Mouse (Mus musculus) C2C12 (cell line): ENCODE results near the gene Tvp23b. TPM values are rescaled to one million over a fixed set of nuclear protein-coding genes. Genes with fewer than 3 reads are reported as not detected.

Experiments
- H3K27me3 ChIP-seq: one replicate; pipeline ENCODE4 v1.6.1; 2011; ENCODE audit not compliant: control insufficient read depth, insufficient read depth, insufficient read length
- H3K36me3 ChIP-seq: one replicate; pipeline ENCODE4 v1.6.1; 2011; ENCODE audit not compliant: control insufficient read depth, insufficient read depth
- H3K4me3 ChIP-seq: one replicate; pipeline ENCODE4 v1.5.1; 2011; ENCODE audit warnings: mild to moderate bottlenecking, control low read depth; ENCODE audit not compliant: poor library complexity, insufficient read depth, severe bottlenecking
- H3K79me2 ChIP-seq: one replicate; pipeline ENCODE4 v1.6.1; 2011; ENCODE audit not compliant: control insufficient read depth, insufficient read depth
- H3K79me3 ChIP-seq: one replicate; pipeline ENCODE4 v1.6.1; 2011; ENCODE audit warnings: low read depth, control low read depth
- H3ac ChIP-seq: one replicate; pipeline ENCODE3; 2011; ENCODE audit warnings: low read depth; ENCODE audit not compliant: control insufficient read depth, insufficient read length
- CEBPB ChIP-seq: IDR thresholded peaks from one replicate; pipeline ENCODE4 v1.6.1; 2011; ENCODE audit warnings: low read depth, mild to moderate bottlenecking, control low read depth, moderate library complexity
- CTCF ChIP-seq: IDR thresholded peaks from one replicate; pipeline ENCODE4 v1.5.1; 2011; ENCODE audit not compliant: control insufficient read depth, insufficient read depth, insufficient read length
- FOSL1 ChIP-seq: IDR thresholded peaks from one replicate; pipeline ENCODE4 v1.8.0; 2011; ENCODE audit warnings: mild to moderate bottlenecking, low read length; ENCODE audit not compliant: poor library complexity, insufficient read depth, severe bottlenecking
- MAX ChIP-seq: IDR thresholded peaks from one replicate; pipeline ENCODE4 v1.6.1; 2011; ENCODE audit warnings: mild to moderate bottlenecking, control low read depth
- MYOD1 ChIP-seq: IDR thresholded peaks from one replicate; pipeline ENCODE4 v1.6.1; 2011; ENCODE audit warnings: low read depth; ENCODE audit not compliant: control insufficient read depth, insufficient read length
- MYOG ChIP-seq: IDR thresholded peaks from one replicate; pipeline ENCODE4 v1.6.1; 2011; ENCODE audit not compliant: control insufficient read depth, insufficient read length; ENCODE audit errors: extremely low read depth
- USF1 ChIP-seq: IDR thresholded peaks from one replicate; pipeline ENCODE4 v1.6.1; 2011; ENCODE audit warnings: low read depth, mild to moderate bottlenecking, control low read depth, moderate library complexity
- polyA plus RNA-seq: library from polyadenylated mRNA; unstranded; fragments of >200 nt; fragmentation: generic; extraction: Trizol; gene quantifications from one replicate; pipeline ENCODE4 v1.2.1, GENCODE M21; 2012; ENCODE audit warnings: missing spikeins

Gene Tvp23b
- polyA plus RNA-seq, 1 experiment, result 13.7 TPM

DNA sequence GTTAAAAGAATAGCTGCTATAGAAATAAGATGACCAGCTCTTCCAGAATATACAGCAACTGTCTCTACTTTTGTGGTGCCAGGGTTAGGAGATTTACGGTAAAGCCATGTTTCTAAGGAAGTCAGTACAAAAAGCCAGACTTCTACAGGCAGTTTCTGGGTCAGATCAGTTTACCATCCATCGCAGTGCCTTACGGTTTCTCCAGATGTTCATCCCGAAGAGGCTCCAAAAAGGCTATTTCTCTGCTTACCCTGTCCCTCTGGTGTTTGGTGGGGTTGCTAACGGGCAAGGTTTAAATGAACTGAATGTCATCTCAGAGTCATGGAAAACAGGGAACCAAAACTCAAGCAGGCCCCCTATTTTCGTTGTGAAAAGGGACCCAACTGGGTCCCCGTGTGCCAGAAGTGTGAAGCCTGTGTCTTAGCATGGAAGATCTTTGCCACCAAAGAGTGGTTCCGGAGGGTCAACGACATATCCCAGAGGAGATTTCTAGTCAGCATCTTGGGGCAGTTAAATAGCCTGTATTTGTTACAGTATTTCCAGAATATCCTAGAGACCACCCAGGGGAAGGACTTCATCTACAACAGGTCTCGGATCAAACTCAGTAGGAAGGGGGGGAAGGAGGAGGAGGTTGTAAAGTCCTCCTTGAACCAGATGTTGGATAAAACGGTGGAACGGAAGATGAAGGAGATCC is 32.1 kb upstream of the Tvp23b start, which contains the start of gene Fbxw10:
Gene Fbxw10, plus strand, starts transcription at position 109 of the 694 bp plus-strand sequence.
- no peak for TF ChIP-seq USF1
- TF ChIP-seq CEBPB, result no peak
- no peak for TF ChIP-seq MYOD1
- no peak for TF ChIP-seq CTCF
- TF ChIP-seq FOSL1, result no peak
- TF ChIP-seq MAX, result no peak
- TF ChIP-seq MYOG, result no peak
- H3K79me2 ChIP-seq, result no peaks in the 10 kb centered on the region
- no peak within 1 kb of the TSS for H3K4me3 ChIP-seq
- H3K79me3 ChIP-seq, result no peaks in the 10 kb centered on the region
- no peaks in the 10 kb centered on the region for H3K27me3 ChIP-seq
- no peak within 1 kb of the TSS for H3ac ChIP-seq
- H3K36me3 ChIP-seq, result peaks cover 4% of the 10 kb centered on the region

DNA sequence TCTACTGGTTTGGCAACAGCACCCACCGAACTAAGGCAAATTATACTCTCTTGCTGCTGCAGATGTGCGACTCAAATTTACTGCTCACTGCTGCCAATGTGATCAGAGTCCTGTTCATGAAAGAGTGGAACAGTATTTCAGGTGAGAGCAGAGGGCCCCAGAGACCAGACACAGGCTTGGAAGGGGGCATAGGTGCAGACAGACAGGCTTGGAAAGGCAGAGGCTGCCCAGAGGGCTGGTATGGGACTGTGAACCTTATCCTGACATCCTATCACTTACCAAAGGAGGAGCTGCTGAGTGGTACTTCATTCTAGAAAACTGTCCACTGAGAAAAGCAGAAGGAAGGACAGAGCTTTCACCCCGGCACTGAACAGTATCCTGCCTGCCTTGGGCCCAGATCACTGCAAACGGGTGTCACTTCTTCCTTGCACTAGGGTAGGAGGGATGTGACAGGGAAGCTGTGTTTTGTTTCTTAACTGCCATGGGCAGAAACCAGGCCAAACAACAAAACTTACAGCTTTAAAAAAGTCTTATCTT is 31.5 kb upstream of the Tvp23b start:
- Histone ChIP-seq H3K4me3 (no peak overlapping the region), H3K79me3 (no peaks in the 10 kb centered on the region), H3ac (no peak overlapping the region), H3K36me3 (no peaks in the 10 kb centered on the region), H3K27me3 (no peaks in the 10 kb centered on the region), H3K79me2 (no peaks in the 10 kb centered on the region)
- no peak for TF ChIP-seq USF1
- no peak for TF ChIP-seq MAX
- TF ChIP-seq FOSL1, result no peak
- TF ChIP-seq MYOG, result no peak
- TF ChIP-seq CTCF, result no peak
- TF ChIP-seq MYOD1, result no peak
- no peak for TF ChIP-seq CEBPB

DNA sequence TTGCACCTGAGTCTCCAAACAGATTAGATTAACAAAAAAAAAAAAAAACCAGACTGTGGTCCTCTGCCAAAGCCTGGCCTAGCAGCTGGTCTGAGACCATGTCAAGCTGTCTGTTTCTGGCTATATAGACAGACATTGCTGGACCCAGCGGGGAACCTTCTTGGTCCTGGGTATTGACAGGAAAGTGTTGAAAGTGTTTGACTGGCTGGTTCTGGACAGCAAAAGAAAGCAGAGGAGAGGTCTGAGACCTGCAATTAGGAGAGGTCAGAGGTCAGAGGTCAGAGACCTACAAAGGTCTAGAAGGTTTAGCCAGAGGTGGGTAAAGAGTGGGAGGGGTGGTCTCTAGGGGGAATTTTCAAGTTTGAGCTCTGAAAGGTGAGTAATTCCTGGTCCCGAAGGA is 31.0 kb upstream of the Tvp23b start:
- TF ChIP-seq FOSL1 (no peak), CEBPB (no peak), MYOD1 (no peak), CTCF (no peak), USF1 (no peak)
- H3ac ChIP-seq, result no peak overlapping the region
- H3K27me3 ChIP-seq, result no peaks in the 10 kb centered on the region
- no peaks in the 10 kb centered on the region for H3K79me2 ChIP-seq
- no peaks in the 10 kb centered on the region for H3K79me3 ChIP-seq
- no peak overlapping the region for H3K4me3 ChIP-seq
- no peaks in the 10 kb centered on the region for H3K36me3 ChIP-seq

DNA sequence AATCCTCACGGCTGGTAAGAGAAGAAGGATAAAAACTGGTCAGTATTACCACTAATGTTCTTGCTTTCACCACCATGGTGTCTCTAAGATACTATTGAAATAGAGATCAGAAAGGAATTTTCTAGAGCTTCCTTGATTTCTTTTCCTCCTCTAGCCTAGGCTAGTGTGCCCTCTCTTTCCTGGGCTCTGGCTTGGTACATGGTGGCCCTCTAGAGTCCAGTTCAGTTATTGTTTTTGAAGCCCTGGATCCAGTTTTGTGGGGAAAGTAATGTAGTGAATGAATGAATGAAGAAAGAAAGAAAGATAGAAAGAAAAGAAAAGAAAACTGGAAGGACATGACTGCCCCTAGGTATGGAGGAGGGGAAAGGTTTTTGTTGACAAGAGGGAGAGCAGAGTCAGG is 28.1 kb upstream of the Tvp23b start:
- Histone ChIP-seq H3K79me2 (no peaks in the 10 kb centered on the region), H3K4me3 (no peak overlapping the region), H3K36me3 (no peaks in the 10 kb centered on the region), H3ac (no peak overlapping the region), H3K79me3 (no peaks in the 10 kb centered on the region), H3K27me3 (peaks cover 12% of the 10 kb centered on the region)
- TF ChIP-seq CTCF (peak; percentile 3), FOSL1 (no peak)

DNA sequence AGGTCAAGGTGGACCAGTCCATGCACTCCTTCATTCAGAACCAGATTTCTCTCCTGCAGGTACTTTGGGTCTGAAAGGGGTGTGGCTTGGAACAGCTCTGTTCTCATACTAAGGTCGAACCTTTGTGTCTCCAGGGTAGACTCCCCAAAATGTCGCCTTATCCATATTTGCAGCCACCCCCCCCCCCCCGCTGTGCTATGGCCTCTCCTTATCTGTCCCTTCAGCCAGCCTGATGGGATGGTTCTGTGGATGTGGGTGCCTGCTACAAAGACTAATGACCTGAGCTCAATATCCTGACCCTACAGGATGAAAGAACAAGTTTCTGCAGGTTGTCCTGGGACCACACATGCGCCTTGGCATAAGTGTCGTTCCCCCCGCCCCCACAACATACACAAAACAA is 25.9 kb upstream of the Tvp23b start:
- Histone ChIP-seq H3K4me3 (no peak overlapping the region), H3K79me2 (no peaks in the 10 kb centered on the region), H3ac (no peak overlapping the region), H3K36me3 (no peaks in the 10 kb centered on the region), H3K79me3 (no peaks in the 10 kb centered on the region), H3K27me3 (peaks cover 22% of the 10 kb centered on the region)
- no peak for TF ChIP-seq MYOD1
- TF ChIP-seq CEBPB, result no peak
- TF ChIP-seq MAX, result no peak
- no peak for TF ChIP-seq USF1

DNA sequence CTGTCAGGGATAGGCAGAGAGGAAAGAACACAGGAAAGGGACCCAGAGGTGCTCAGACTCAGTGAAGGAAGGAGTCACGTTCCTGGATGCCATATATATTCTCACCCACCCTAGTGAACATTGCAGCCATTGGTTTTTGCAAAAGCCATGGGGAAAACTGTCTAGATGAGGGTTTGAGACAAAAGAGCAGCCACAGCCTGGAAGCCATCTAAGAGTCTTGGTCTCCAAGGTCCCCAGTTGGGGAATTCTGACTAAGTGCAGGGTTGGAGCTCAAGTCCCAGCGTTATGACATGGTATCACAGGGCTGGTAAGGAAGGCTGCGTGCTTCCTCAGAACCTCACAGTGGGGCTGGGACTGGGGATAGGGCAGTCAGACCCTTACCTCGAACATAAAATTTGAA is 13.7 kb upstream of the Tvp23b start:
- Histone ChIP-seq H3K79me2 (no peaks in the 10 kb centered on the region), H3K27me3 (peaks cover 14% of the 10 kb centered on the region), H3ac (no peak overlapping the region), H3K4me3 (no peak overlapping the region), H3K79me3 (no peaks in the 10 kb centered on the region), H3K36me3 (no peaks in the 10 kb centered on the region)
- no peak for TF ChIP-seq CTCF
- no peak for TF ChIP-seq MYOD1
- TF ChIP-seq USF1, result no peak
- TF ChIP-seq CEBPB, result no peak
- no peak for TF ChIP-seq MYOG
- TF ChIP-seq MAX, result no peak
- no peak for TF ChIP-seq FOSL1
